Mouse (Mus musculus) spleen, postnatal 14 days (tissue): Measurements from ENCODE around the gene March2.
"Not testable (repeated sequence)": the region's sequence is repeated elsewhere in the genome, so short reads cannot be mapped to it uniquely, and the experiment has no call there.

Experiments
- DNase-seq, 2 experiments: peaks; one replicate each; pipeline ENCODE4 v3.0.0; 2021 to 2022; ENCODE audit warnings: low spot score in 2 of 2

March2 gene

DNA sequence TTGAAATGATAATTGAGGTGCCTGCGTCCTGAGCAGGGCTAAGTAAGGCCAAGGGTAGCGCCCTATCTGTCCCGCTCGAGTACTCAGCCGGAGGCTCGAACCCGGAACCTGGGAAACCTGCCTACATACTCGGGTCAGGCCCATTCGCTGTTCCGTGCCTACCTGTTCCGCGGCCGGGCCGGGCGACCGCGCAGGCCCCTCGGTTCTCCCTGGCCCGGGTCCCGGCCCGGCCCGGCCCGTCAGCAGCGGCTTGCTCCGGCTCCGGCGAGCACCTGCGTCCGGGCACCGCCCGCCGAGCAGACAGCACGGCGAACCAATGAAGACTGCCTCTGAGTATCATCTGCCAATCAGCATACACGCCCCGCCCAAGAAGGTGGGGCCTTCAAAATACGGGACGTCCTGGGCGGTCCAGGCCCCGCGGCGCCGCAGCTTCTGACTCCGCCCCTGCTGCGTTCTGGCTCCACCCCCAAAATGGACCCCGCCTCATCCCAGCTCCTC lies at the start of gene March2:
Gene March2, minus strand, starts transcription at position 287 of the 498 bp plus-strand sequence.
- DNase-seq, result peak; percentile 98 to 99

DNA sequence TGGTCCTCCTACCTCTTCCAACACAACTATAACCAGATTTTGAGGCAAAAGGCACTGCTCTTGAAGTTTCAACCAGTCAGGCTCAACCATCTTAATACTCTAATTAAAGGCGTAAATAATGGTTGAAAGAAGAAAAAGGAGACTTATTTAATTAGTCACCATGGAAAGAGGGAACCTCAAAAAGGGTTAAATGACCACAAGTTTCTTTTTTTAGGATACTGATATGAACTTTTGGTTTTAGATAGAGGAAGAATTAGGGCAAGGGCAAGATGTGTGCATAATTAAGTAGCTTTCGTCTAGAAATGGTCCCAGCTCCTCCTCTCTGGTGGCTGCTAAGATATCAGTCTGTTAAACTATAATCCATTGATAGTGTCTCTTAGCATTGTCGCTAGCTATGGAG lies 47.9 kb upstream of the March2 start:
- DNase-seq, result no peak

DNA sequence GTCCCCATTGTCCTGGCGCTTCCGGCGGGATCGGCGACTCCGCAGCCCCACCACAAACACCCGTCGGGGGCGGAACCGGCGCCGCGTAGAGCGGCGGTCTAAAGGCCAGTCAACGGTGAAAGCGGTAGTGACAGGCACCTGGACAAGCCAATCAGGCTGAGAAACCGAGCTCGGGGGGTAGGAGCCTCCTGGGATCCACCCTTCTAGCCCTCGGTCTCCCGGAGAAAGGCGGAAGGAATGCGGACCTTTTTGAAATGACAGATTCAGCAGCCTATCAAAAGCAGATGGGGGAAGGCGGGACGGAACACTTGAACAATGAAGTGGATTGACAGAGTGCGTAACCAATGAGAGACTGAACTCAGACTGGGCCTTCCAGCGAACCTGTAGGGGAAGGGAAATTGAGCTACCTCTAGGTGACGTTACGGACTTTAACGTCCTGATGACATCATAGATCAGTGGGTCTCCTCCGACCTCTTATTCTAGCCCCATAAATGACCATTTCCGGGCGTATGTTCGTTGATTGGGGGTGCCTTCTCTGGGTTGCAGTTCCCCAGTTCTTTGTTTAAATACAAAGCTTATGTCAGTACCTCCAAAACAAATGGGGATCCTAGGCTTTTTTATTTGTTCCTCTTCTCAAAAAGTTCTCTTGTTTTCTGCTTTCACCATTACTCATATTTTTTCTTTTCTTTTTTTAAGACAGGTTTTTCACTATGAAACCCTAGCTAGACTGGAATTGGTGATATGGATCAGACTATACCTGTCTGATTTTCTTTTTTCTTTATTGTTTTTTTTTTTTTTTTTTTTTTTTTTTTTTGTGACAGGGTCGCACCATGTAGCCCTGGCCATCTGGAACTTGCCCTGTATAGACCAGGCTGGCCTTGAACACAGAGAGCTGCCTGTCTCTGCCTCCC lies 42.0 kb upstream of the March2 start, which contains the start of gene Rab11b:
Gene Rab11b, minus strand, starts transcription at position 276 of the 911 bp plus-strand sequence.
- peak; percentile 98 to 99 for DNase-seq

DNA sequence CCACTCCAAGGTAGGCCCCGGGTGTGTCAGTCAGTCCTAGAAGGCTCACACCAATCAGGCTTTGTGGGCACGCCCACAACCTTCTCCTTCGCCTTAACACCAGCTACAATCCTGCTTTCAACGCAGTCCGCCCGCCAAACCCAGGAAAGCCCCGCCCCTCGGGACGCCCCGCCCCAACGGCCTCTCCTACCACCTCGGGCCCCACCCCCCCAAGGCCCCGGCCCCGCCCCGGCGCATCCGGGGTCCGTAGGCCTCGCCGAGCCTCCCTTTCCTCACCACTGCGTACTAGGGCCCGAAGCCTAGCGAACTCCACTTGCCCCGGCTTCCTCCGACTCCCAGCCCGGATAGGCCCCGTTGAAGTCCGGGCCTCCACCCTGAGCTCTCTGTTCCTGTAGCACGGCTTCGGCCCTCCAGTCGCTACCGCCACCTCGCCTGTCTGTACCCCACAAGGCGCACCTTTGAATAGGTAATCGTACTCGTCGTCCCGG lies 41.3 kb upstream of the March2 start:
- DNase-seq, result peak; percentile 96 to 98

DNA sequence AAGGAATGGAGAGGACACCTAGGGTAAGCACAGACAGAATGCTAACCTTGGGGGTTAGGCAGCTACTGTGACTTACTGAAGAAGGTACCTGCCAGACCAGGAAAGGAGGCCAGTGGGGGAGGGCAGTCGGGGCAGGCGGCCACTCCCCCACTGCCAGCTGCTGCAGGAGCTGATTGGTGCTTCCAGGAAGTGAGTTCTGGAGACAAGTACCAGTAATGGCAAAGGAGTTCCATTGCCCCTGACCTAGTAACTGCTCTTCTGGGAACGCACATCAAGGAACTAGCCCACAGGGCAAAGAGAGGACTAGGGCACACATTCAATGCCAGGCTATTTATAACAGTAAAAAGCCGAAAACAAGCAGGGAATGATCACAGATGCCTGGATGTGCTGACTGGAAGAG lies 38.8 kb upstream of the March2 start:
- DNase-seq, result no peak

DNA sequence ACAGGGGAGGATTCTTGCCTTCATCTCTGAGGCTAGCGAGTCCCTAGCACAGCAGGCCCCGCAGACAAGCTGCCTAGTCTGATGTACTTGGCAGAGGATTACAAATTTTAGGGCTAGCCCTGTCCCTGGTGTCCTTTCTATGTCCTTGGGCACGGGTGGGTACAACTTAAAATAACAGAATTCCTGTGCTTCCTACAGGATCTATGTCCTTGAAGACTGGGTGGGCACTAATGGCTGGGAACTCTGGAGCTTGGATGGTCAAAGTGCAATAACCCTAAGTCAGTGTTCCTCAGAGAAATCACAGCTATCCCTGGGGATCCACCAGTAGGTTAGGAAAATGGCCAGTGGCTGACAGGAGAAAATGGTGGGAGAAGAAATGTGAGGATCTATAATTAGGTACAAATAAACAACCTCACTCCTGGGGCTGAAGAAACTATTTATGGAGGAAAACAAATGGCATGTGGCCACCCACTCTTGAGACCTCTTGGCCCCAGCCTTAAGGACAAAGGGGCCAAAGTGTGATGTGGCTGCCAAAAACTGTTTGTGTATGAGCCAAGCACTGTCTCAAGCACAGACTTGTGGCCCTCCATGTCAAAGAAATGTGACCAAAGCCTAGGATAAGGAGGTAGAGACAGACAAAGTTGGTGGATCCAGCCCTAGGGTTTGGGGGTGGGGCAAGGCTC lies 37.8 kb upstream of the March2 start:
- DNase-seq, result no peak

DNA sequence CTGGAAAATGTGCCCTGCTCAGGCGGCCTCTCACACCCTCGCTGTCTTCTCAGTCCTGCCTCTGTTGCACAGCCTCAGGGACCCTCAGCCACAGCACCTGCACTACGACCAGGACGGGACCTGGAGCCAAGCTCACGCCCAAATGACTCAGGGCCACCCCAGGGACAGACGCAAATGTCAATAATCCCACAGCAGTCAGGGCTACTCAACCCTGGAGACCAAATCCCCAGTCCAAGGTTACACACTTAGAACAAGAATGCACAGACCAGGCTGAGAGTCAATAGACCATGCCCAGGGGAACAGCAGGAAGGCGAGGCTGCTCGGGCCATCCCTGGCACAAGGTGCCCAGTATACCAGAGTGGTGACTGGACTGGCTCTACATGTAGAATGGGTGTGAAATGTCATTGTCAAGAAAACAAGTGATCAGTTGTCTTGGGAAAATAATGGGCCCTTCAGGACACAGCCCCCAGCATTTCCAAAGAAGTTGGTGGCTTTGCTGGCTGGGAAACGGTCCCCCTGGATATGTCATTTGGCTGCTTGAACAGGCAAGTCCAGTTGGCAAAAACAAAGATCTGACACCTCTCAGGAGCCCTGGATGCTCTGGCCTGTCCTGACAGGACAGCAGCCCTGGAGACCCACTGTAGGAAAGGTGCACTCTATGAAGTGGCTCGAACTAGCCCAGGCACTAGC lies 37.1 kb upstream of the March2 start:
- DNase-seq, result no peak

DNA sequence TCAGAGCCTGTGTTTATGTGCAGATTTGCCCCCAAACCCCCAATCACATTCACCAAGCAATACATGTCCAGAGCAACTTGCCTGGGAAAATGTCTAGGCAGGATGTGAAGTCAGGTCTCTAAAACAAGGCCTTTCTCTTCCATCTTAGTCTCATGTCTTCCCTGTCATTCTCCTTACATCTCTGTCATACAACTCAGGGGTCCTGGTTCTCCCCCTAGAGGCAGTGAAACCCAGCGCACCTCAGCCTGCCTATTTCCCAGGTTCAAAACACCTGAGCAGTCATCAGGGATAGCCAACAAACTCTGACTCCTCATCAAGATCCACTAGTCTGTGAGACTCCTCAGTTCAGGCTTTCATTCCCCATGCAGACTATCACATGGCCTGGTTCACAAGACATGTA lies 36.2 kb upstream of the March2 start:
- no peak for DNase-seq

DNA sequence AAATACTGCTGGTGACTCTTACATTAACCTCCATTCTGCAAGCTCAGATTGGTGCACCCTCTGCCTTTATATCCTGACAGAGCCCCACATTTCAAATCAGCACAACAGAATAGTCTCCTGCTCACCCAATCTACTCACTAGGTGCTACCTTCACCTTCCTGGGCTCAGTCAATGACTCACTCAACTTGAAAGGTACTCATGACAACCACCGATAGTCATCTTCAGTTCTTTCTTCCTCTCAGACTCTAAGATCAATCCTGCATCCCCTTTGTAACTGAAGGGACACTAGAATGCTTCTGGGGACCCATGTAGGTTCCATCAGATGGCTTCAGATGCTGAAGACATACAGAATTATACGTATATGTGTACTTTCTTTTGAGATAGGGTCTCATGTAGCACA lies 33.8 kb upstream of the March2 start:
- DNase-seq, result no peak

DNA sequence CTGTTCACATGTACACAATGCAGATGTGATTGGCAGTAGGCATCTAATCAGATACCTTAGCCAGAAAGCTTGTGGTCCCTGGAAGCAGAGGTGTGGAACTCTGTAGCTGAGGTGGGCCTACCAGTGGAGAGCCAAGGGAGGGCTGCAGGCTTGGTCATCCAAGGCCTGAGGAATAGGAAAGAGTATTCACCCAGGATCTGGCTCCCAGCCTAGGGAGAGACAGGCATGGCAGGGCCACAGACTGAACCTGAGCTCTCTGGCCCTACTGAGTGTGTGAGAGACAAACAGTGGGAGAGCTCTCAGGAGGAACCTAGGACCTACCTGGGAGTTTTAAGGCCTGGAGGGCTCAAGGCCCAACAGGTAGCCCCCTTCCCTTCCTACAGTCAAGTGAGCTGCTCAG lies 32.7 kb upstream of the March2 start:
- DNase-seq, result no peak

DNA sequence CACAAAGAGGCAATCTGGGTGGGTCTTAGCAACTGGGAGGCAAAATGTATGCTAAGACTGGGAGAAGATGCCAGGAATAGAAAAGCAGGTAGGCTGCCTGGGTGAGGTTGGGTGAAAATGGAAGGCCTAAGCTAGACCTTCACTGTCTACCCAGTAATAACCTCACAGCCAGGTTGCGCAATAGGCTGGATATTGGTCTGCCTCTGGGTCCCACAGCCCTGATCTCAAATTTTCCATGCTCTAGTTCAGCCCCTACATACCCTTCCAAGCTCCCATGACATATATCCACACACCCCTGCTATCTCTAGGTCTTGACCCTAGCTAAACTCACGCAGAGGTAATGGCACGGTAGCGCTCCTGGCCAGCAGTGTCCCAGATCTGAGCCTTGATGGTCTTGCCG lies 31.0 kb upstream of the March2 start:
- DNase-seq, result no peak

DNA sequence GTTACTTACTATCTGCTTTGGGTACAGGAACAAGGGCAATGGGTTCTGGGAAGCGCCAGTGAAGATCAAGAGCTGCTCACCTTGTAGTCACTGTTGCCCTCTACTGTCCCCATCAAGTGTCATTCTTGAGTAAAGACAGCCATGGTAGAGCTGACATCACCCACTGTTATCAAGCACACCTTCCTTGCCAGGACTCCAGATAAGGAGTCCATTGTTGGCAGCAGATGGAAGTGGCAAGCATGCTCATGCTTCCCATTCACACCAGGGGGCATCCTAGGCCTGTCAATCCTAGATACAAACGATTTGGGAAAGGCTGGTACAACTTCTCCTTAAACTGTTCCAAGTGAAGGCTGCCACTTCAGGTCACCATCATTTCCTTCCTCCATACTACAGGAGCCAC lies 27.5 kb upstream of the March2 start:
- no peak for DNase-seq

DNA sequence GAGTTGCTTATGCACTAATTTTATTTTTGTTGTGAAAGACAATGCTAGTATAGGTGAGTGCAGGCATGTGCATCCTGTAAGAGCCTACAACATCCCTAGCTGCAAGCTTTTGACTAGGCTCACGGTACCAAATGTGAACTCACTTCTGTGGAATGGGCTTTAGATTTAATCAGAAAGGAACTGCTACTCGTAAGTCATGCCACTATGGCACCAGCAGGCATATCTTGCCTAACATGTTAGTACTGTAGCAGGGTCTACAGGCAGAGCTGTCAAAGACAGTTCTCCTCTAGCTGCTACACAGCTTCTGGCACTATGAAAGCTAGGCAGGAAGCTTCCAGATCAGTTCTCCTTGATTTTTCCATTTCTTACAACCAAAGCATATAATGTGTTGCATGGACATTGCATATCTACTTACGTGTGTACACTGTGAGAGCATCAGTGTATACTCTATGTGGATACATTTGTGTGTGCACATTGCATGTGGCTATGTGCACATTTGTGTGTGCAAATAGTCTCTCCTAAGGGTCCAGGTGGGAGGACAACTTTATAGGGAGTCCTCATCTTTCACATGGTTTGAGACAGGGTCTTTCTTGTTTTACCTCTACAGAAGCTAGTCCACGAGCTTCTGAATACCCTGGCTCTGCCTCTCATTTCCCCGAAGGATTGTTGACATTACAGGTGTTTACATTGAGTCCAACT lies 26.4 kb upstream of the March2 start:
- DNase-seq, result no peak

DNA sequence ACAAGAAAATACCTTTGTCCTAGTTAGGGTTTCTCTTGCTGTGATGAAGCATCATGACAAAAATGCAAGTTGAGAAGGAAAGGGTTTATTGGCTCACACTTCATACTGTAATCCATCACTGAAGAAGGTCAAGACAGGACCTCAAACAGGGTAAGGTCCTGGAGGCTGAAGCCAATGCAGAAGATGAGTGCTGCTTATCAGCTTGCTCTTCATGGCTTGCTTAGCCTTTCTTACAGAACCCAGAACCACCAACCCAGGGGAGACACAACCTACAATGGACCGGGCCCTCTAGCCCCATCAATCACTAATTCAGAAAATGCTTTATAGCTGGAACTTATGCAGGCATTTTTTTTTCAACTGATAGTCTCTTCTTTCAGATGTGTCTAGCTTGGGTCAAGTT lies 23.9 kb upstream of the March2 start:
- no peak for DNase-seq

DNA sequence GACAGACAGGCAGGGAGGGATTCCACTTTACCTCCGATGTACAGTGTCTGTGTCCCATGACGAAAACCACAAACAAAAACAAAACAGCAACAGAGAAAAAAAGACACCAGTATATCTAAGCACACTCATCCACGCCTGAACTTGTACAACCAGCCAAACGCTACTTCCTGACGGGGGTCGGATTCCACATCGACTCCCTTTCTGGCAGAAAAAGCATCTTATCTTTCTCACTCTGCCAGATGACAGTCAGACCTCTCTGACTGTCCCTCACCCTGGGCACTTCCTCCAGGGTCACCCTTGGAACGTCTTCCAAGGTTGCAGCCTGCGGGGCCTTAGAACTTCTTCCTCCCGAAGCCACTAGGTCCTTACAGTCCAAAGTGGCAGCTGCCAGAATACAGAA lies 15.1 kb upstream of the March2 start:
- DNase-seq, result not testable (repeated sequence)

DNA sequence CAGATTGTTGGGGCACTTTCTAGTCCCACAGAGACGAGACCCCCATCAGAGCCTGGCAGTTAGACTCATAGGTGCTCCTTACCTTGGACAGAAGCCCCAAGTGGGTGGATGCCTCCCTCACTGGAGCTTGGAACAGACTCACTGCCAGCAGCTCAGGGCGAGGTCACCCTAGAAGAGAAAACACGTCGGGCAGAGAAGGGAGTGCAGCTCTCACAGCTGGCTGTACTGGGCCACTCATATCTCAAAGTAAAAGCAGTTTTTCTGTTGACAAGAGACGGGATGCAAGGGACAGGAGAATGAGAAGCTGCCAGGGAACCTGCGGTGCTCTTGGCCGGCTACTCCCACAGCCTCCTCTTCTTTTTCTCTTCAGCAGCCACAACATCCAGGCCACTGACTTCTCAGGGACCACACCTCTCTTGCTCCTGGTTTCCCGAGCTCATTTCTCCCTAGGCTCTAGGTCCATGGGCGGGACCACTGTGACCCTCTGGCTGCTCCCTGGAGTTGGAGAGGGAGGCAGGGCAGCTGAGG lies 14.2 kb upstream of the March2 start:
- DNase-seq, result not testable (repeated sequence)

DNA sequence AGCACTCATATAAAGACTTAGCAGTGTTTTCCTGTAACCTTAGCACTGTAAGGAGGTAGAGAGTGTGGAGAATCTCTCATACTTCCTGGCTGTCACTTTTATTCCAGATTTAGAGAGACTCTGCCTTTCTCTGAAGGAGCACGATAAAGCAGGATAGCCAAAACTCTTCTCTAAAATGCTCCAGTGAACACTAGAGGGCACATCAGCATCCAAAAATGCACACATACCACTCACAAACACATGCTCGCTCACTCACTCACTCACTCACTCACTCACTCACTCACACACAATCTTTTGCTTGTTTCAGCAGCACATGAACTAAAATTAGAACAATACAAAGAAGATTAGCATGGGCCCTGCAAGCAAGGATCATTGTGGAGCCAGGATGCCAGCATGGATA lies 10.7 kb upstream of the March2 start:
- DNase-seq, result no peak

DNA sequence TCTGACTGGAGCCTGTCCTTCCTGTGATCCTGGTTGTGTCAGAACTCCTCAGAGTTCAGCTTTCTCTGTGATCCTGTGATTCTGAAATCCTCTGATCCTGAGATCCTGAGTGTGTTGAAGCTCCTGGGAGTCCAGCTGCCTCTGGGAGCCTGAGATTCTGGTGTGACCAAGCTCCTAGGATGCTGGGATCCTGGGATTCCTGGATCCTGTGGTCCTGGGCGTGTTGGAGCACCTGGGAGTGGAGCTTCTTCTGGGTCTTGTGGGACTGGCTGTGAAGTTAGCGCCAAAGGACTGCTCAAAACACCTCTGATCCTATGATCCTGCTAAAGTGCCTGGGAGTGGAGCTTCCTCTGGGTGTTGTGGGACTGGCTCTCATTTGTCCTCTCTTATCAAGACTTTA lies 9.9 kb upstream of the March2 start:
- no peak for DNase-seq

DNA sequence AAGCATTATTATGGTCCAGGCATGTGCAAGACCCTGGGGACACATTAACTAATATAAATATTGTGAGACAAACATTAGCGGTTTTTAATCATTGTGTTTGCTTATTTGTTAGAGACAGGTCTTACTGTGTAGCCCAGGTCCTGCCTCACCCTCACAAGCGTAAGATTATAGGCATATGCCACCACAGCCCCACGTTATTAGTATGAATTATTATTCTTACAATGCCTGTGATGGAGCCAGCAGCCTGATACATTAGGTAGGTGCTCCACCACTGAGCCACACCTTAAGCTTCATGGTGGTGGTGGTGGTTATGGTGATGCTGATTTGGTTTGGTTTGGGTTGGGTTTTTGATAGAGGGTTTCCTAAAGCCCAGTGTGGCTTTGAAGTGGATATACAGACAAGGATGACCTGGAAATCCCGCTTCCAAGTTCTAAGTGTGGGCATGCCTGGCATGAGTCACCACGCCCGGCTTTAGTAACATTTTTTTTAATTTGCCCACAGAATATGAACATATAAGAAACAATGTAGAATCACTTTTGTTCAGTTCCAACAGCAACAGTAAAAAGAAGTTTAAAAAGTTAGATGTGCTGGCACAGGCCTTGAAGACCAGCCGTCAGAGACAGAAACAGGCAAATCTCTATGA lies 1.4 kb upstream of the March2 start:
- no peak for DNase-seq

DNA sequence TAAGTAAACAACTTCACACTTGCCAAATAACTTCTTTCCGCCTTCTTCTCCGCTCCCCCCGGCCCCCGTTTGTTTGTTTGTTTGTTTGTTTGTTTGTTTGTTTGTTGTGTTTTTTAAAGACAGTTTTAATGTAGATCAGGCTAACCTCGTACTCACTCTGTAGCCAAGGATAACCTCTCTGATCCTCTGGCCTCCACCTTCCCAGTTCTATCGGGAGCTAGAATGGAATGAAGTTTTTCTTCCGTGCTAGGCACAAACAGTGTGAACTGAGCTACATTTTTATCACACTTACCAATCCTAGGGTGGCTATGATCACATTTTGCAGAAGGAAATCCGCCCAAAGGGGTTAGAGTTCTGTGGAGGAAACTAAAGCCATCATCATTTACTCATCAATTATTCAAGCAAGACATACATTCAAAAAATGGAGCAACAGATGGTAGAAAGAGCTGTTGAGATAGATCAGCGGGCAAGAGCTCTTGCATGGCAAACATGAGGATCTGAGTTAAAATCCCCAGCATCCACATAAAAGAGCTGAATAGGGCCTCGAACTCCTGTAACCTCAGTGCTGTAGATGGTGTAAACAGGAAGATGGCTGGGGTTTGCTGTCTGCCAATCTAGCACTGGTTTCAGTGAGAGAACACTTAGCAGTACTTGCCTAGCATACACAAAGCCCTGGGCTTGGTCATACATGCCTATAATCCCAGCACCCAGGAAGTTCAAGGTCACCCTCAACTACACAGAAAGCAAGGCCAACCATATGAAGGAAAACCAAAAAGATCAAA lies 665 bp upstream of the March2 start:
- DNase-seq, result no peak
